Mouse (Mus musculus) left cerebral cortex, postnatal 4 days (tissue): ENCODE results near the gene Tmem178. TPM values are rescaled to one million over a fixed set of nuclear protein-coding genes. Genes with fewer than 3 reads are reported as not detected.
"Not testable (repeated sequence)": the region's sequence is repeated elsewhere in the genome, so short reads cannot be mapped to it uniquely, and the experiment has no call there.

ENCODE experiments used
- DNase-seq: peaks from one replicate; pipeline ENCODE4 v3.0.0-alpha.2; 2022
- intact Hi-C: fragments of 180-260 bp; cut with DNase I; formaldehyde crosslinking; loops from one replicate; pipeline ENCODE4 v1.15.1; 2025
- total RNA-seq, 2 experiments: library from RNA; stranded (reverse); gene quantifications; 2 replicates each; pipeline ENCODE4 v1.2.3; 2021

The Tmem178 gene
- total RNA-seq, 2 experiments from 2014 or later = 37.9 to 41.7 TPM

GRCm38 (mm10) chr17:80943835-80944529 is 450 bp upstream of the Tmem178 start:
- intact Hi-C loops = no loop called here
- peak; percentile 45 for DNase-seq

- intact Hi-C loops, DNase-seq: not testable (repeated sequence)
These were observed 1.1 kb downstream of the Tmem178 start for GRCm38 (mm10) chr17:80945510-80945909.

- intact Hi-C loops = no loop called here
- DNase-seq = peak; percentile 64
These were observed 1.9 kb downstream of the Tmem178 start for GRCm38 (mm10) chr17:80946091-80946885.

- no peak for DNase-seq
- intact Hi-C loops = no loop called here
These were observed 2.9 kb downstream of the Tmem178 start for GRCm38 (mm10) chr17:80947075-80947960.

- intact Hi-C loops = no loop called here
- DNase-seq = no peak
These were observed 5.0 kb downstream of the Tmem178 start for GRCm38 (mm10) chr17:80949382-80949781.

GRCm38 (mm10) chr17:80949895-80950294 is 5.5 kb downstream of the Tmem178 start:
- intact Hi-C loops = no loop called here
- no peak for DNase-seq

- peak; percentile 85 for DNase-seq
- intact Hi-C loops = no loop called here
These were observed 7.9 kb downstream of the Tmem178 start for GRCm38 (mm10) chr17:80952305-80952704.

- DNase-seq = no peak
- intact Hi-C loops = no loop called here
These were observed 11.0 kb downstream of the Tmem178 start for GRCm38 (mm10) chr17:80955415-80955814.

GRCm38 (mm10) chr17:80955998-80956811 is 11.8 kb downstream of the Tmem178 start:
- intact Hi-C loops = no loop called here
- DNase-seq = no peak

GRCm38 (mm10) chr17:80958332-80958731 is 13.9 kb downstream of the Tmem178 start:
- intact Hi-C loops = no loop called here
- DNase-seq = no peak

- peak; percentile 62 for DNase-seq
- intact Hi-C loops = no loop called here
These were observed 15.4 kb downstream of the Tmem178 start for GRCm38 (mm10) chr17:80959840-80960239.

GRCm38 (mm10) chr17:80967475-80967874 is 23.0 kb downstream of the Tmem178 start:
- intact Hi-C loops = no loop called here
- DNase-seq = no peak

- intact Hi-C loops = no loop called here
- DNase-seq = peak; percentile 94
These were observed 25.5 kb downstream of the Tmem178 start for GRCm38 (mm10) chr17:80969643-80970619.

GRCm38 (mm10) chr17:80970716-80971115 is 26.3 kb downstream of the Tmem178 start:
- DNase-seq = no peak
- intact Hi-C loops = no loop called here

GRCm38 (mm10) chr17:80972891-80973290 is 28.5 kb downstream of the Tmem178 start:
- intact Hi-C loops = no loop called here
- DNase-seq = no peak

- intact Hi-C loops = no loop called here
- DNase-seq = no peak
These were observed 32.8 kb downstream of the Tmem178 start for GRCm38 (mm10) chr17:80977245-80977644.

GRCm38 (mm10) chr17:80980096-80980495 is 35.7 kb downstream of the Tmem178 start:
- intact Hi-C loops = loop anchor here (10.0 kb wide), 1 partner anchor 355 kb away; no protein-coding TSS in a partner anchor
- no peak for DNase-seq

- intact Hi-C loops = loop anchor here (10.0 kb wide), 1 partner anchor 357 kb away; no protein-coding TSS in a partner anchor
- DNase-seq = peak; percentile 74
These were observed 37.4 kb downstream of the Tmem178 start for GRCm38 (mm10) chr17:80981721-80982411.
